Mouse (Mus musculus) small intestine, adult 2 months (tissue): ENCODE data around the gene Cpvl. TPM values are rescaled to one million over a fixed set of nuclear protein-coding genes. Genes with fewer than 3 reads are reported as not detected.

ENCODE experiments used
- H3K27ac ChIP-seq: fragments of 200-500 bp; 2 replicates; pipeline ENCODE4 v1.5.1; 2012; ENCODE audit warnings: low read depth, low read length, control low read depth, inconsistent platforms; ENCODE audit not compliant: insufficient read depth
- H3K27me3 ChIP-seq: fragments of 200-500 bp; 2 replicates; pipeline ENCODE4 v1.6.1; 2012; ENCODE audit warnings: mild to moderate bottlenecking, moderate library complexity, low read length, inconsistent platforms; ENCODE audit not compliant: control insufficient read depth, insufficient read depth
- H3K36me3 ChIP-seq: fragments of 200-500 bp; 2 replicates; pipeline ENCODE4 v1.6.1; 2012; ENCODE audit warnings: mild to moderate bottlenecking, low read length, control low read depth, inconsistent platforms; ENCODE audit not compliant: control insufficient read depth, insufficient read depth
- H3K4me1 ChIP-seq: fragments of 200-500 bp; 2 replicates; pipeline ENCODE4 v1.6.1; 2012; ENCODE audit warnings: low read length, inconsistent platforms, mixed read lengths; ENCODE audit not compliant: control insufficient read depth, insufficient read depth, insufficient read length
- H3K4me3 ChIP-seq: fragments of 200-500 bp; 2 replicates; pipeline ENCODE4 v1.5.1; 2012; ENCODE audit warnings: low read depth, mild to moderate bottlenecking, control low read depth, inconsistent platforms, low read length, moderate library complexity
- CTCF ChIP-seq: fragments of 200-500 bp; IDR thresholded peaks from 2 replicates; pipeline ENCODE4 v1.5.1; 2012; ENCODE audit warnings: low read depth, mild to moderate bottlenecking, control low read depth, inconsistent platforms, low read length, moderate library complexity, mixed read lengths; ENCODE audit not compliant: insufficient replicate concordance, insufficient read length; ENCODE audit errors: extremely low read depth
- POLR2A ChIP-seq: fragments of 200-500 bp; IDR thresholded peaks from 2 replicates; pipeline ENCODE4 v1.6.1; 2012; ENCODE audit warnings: low read depth, mild to moderate bottlenecking, control low read depth, inconsistent platforms, low read length, moderate library complexity
- WGBS: fragments of 180-500 bp; shearing (Covaris S2); methylation state at CpG from one replicate; pipeline ENCODE4 v1.1.7; 2018; 5-methylcytosine and 5-hydroxymethylcytosine counted together
- polyA plus RNA-seq: library from polyadenylated mRNA; depleted of rRNA; stranded (reverse); fragments of >200 nt; gene quantifications from 2 replicates; pipeline ENCODE4 v1.2.3, GENCODE M21; 2012

Gene Cpvl
- polyA plus RNA-seq, 1 experiment = 0.10 TPM

GRCm38 (mm10) chr6:53917026-53917558 lies 61.4 kb downstream of the Cpvl start:
- H3K4me3 ChIP-seq = no peak overlapping the region
- H3K4me1 ChIP-seq = no peaks in the 10 kb centered on the region
- H3K27ac ChIP-seq = no peak overlapping the region
- H3K36me3 ChIP-seq = no peaks in the 10 kb centered on the region
- TF ChIP-seq POLR2A (no peak), CTCF (no peak)
- 87% methylated on average over 6 of the region's 6 CpGs for WGBS
- H3K27me3 ChIP-seq = no peaks in the 10 kb centered on the region

DNA sequence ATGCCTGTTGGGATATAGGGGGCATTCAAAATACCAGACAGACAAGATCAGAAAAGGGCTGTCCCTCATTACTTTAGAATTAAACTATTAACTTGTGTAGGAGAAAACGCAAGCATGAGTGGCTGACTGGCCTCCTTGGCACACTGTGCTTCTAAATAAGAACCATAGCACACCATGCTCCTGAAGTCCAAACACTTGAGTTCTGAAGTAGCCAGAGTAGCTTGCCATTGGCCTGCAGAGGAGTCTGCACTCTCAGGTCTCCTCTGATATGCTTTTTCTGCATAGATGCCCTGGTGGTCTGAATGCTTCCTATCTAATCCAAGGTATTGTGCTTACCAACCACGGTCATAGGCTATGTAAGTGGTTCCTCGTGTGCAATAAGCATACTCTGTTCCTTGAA lies 63.1 kb downstream of the Cpvl start:
- no peaks in the 10 kb centered on the region for H3K4me1 ChIP-seq
- no peak overlapping the region for H3K27ac ChIP-seq
- TF ChIP-seq CTCF (no peak), POLR2A (no peak)
- 90% methylated on average over 3 of the region's 3 CpGs for WGBS
- no peaks in the 10 kb centered on the region for H3K36me3 ChIP-seq
- no peaks in the 10 kb centered on the region for H3K27me3 ChIP-seq
- H3K4me3 ChIP-seq = no peak overlapping the region

GRCm38 (mm10) chr6:53913151-53913550 lies 65.3 kb downstream of the Cpvl start:
- WGBS = 76% methylated on average over 7 of the region's 7 CpGs
- Histone ChIP-seq H3K36me3 (no peaks in the 10 kb centered on the region), H3K27ac (no peak overlapping the region), H3K4me1 (no peaks in the 10 kb centered on the region), H3K4me3 (no peak overlapping the region), H3K27me3 (no peaks in the 10 kb centered on the region)
- TF ChIP-seq CTCF (no peak), POLR2A (no peak)

DNA sequence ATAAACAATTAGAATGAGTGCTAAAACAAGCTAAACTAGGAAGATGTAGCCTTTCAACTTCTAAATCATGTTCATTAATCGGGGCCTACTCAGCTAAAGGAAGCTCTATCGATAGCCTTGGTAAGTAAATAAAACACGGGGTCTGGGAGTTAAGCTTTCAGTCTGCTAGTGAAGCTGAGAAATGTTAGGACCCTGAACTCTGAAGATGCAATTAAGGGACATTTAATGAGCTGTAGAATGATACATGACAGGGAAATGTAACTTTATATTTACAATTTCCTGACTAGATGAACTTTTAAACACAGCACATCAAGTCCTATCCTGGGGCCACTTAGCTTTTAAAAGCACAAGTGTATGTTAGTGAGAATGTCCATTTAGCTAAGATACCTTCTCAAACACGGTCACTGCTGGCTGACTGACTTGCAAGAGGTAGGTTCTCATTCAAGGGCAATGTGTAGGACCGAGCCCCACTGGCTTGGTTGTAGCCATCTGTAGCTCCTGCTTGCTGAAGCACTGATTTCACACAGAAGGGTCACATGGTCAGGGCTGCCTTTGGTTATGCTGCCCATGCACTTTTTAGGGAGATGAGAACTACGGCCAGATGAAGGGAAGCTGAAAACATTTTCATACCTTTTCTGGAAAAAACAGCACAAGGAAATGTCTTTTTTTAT lies 66.2 kb downstream of the Cpvl start:
- Histone ChIP-seq H3K4me3 (no peak overlapping the region), H3K36me3 (no peaks in the 10 kb centered on the region), H3K27ac (no peak overlapping the region), H3K27me3 (no peaks in the 10 kb centered on the region), H3K4me1 (no peaks in the 10 kb centered on the region)
- TF ChIP-seq CTCF (no peak), POLR2A (no peak)
- WGBS = 70% methylated on average over 6 of the region's 6 CpGs

GRCm38 (mm10) chr6:53909986-53910385 lies 68.5 kb downstream of the Cpvl start:
- TF ChIP-seq POLR2A = no peak
- no peak for TF ChIP-seq CTCF

GRCm38 (mm10) chr6:53909446-53909845 lies 69.0 kb downstream of the Cpvl start:
- H3K4me1 ChIP-seq = peaks cover 5% of the 10 kb centered on the region; the same call in 1 of the 2 replicates
- H3K4me3 ChIP-seq = no peak overlapping the region
- H3K36me3 ChIP-seq = no peaks in the 10 kb centered on the region
- no peak for TF ChIP-seq POLR2A
- no peak for TF ChIP-seq CTCF
- no peaks in the 10 kb centered on the region for H3K27me3 ChIP-seq
- 54% methylated on average over 5 of the region's 5 CpGs for WGBS
- no peak overlapping the region for H3K27ac ChIP-seq

More at GRCm38 (mm10) chr6:53909986-53910385, 68.5 kb downstream of the Cpvl start:
- 60% methylated on average over 3 of the region's 3 CpGs for WGBS
- Histone ChIP-seq H3K27me3 (no peaks in the 10 kb centered on the region), H3K27ac (no peak overlapping the region), H3K4me1 (peaks cover 3% of the 10 kb centered on the region; the same call in 1 of the 2 replicates), H3K36me3 (no peaks in the 10 kb centered on the region), H3K4me3 (no peak overlapping the region)

- no peak overlapping the region for H3K4me3 ChIP-seq
- no peaks in the 10 kb centered on the region for H3K36me3 ChIP-seq
- no peak overlapping the region for H3K27ac ChIP-seq
- H3K27me3 ChIP-seq = no peaks in the 10 kb centered on the region
- H3K4me1 ChIP-seq = peaks cover 6% of the 10 kb centered on the region; the same call in 1 of the 2 replicates
- WGBS = 69% methylated on average over 4 of the region's 4 CpGs
- TF ChIP-seq CTCF (no peak), POLR2A (no peak)
Observed at GRCm38 (mm10) chr6:53906871-53907270, 71.6 kb downstream of the Cpvl start.

GRCm38 (mm10) chr6:53906051-53906462 lies 72.4 kb downstream of the Cpvl start:
- no peaks in the 10 kb centered on the region for H3K27me3 ChIP-seq
- H3K36me3 ChIP-seq = no peaks in the 10 kb centered on the region
- WGBS = 15% methylated on average over 1 of the region's 1 CpGs
- TF ChIP-seq POLR2A = no peak
- no peak for TF ChIP-seq CTCF
- no peak overlapping the region for H3K4me3 ChIP-seq
- H3K4me1 ChIP-seq = peaks cover 6% of the 10 kb centered on the region; the same call in 1 of the 2 replicates
- H3K27ac ChIP-seq = no peak overlapping the region
